Mouse (Mus musculus) midbrain, embryonic 14.5 days (tissue): ENCODE results near the gene Tnfaip2. TPM values are rescaled to one million over a fixed set of nuclear protein-coding genes. Genes with fewer than 3 reads are reported as not detected.
A peak's percentile ranks its signal among the peaks of the same experiment; 100 is the strongest.

Experiments used
- ATAC-seq: fragments of 200-750 bp; cut with Nextera tagmentation; 2 replicates; pipeline ENCODE4 v1.8.0; 2017; ENCODE audit warnings: moderate number of reproducible peaks, moderate library complexity; ENCODE audit not compliant: low FRiP score, low TSS enrichment
- DNase-seq: peaks from one replicate; pipeline ENCODE4 v3.0.0-alpha.2; 2015
- H3K27ac ChIP-seq: fragments of 300-500 bp; sonication (generic); replicated peaks from 2 replicates; pipeline ENCODE4 v1.5.1; 2014; ENCODE audit warnings: mild to moderate bottlenecking, low read depth, low read length, moderate library complexity
- H3K27me3 ChIP-seq: fragments of 300-500 bp; sonication (generic); 2 replicates; pipeline ENCODE4 v1.6.1; 2014; ENCODE audit warnings: low read length, control low read depth, mixed read lengths; ENCODE audit not compliant: control insufficient read depth, insufficient read depth
- H3K36me3 ChIP-seq: fragments of 300-500 bp; sonication (generic); 2 replicates; pipeline ENCODE4 v1.6.1; 2014; ENCODE audit warnings: low read length, control low read depth; ENCODE audit not compliant: control insufficient read depth, insufficient read depth
- H3K4me1 ChIP-seq: fragments of 300-500 bp; sonication (generic); 2 replicates; pipeline ENCODE4 v1.6.1; 2014; ENCODE audit warnings: mild to moderate bottlenecking, antibody characterized with exemption, low read length, control low read depth; ENCODE audit not compliant: control insufficient read depth, insufficient read depth
- H3K4me2 ChIP-seq: fragments of 300-500 bp; sonication (generic); 2 replicates; pipeline ENCODE4 v1.6.1; 2014; ENCODE audit warnings: mild to moderate bottlenecking, low read length, moderate library complexity
- H3K4me3 ChIP-seq: fragments of 300-500 bp; sonication (generic); replicated peaks from 2 replicates; pipeline ENCODE4 v1.5.1; 2014; ENCODE audit warnings: low read depth, low read length
- H3K9ac ChIP-seq: fragments of 300-500 bp; sonication (generic); replicated peaks from 2 replicates; pipeline ENCODE4 v1.6.1; 2014; ENCODE audit warnings: mild to moderate bottlenecking, low read length, moderate library complexity
- H3K9me3 ChIP-seq: fragments of 300-500 bp; sonication (generic); 2 replicates; pipeline ENCODE4 v1.6.1; 2016; ENCODE audit warnings: low read length, control low read depth, mixed read lengths; ENCODE audit not compliant: control insufficient read depth
- WGBS: fragments of 180-500 bp; shearing (Covaris S2); extraction: QIAGEN DNeasy Blood & Tissue Kit; methylation state at CpG from one replicate; pipeline ENCODE4 v1.1.7; 2014; 5-methylcytosine and 5-hydroxymethylcytosine counted together
- polyA plus RNA-seq: library from polyadenylated mRNA; unstranded; fragments of >200 nt; fragmentation: Nextera tagmentation; extraction: Ambion mirVana; gene quantifications from 2 replicates; pipeline ENCODE4 v1.2.1, GENCODE M21; 2014

Tnfaip2 gene
- polyA plus RNA-seq, 1 experiment from 2014 or later: 0.82 TPM

- Histone ChIP-seq H3K9ac (no peak overlapping the region), H3K4me1 (peaks cover 8% of the 10 kb centered on the region; the same call in 1 of the 2 replicates), H3K27me3 (peaks cover 47% of the 10 kb centered on the region), H3K9me3 (no peaks in the 10 kb centered on the region), H3K4me3 (no peak overlapping the region), H3K36me3 (no peaks in the 10 kb centered on the region), H3K27ac (no peak overlapping the region), H3K4me2 (no peak overlapping the region)
- no peak for DNase-seq
- no peak for ATAC-seq
- WGBS: 95% methylated on average over 9 of the region's 9 CpGs
Measured at GRCm38 (mm10) chr12:111440701-111441373, 1.4 kb upstream of the Tnfaip2 start.

DNA sequence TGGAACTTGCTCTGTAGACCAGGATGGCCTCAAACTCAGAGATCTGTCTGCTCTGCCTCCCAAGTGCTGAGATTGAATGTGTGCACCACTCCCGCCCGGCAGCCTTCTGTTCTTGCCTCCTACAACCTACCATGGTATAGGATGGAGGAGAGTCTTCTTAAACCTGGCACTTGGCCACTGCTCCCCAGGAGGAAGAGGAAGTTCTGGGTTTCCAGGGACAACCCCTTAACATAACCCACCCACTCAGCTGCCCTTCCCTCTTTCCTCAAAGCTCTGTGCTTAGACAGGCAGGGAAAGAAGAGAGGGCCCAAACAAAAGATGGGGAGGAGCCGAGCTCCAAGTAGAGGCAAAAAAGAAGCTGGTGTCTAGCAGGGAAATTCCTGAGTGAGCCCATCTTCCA, 746 bp upstream of the Tnfaip2 start:
- no peaks in the 10 kb centered on the region for H3K36me3 ChIP-seq
- 54% methylated on average over 3 of the region's 3 CpGs for WGBS
- H3K4me1 ChIP-seq: peaks cover 8% of the 10 kb centered on the region; the same call in 1 of the 2 replicates
- no peak overlapping the region for H3K27ac ChIP-seq
- H3K27me3 ChIP-seq: peaks cover 54% of the 10 kb centered on the region
- no peak overlapping the region for H3K4me3 ChIP-seq
- H3K4me2 ChIP-seq: no peak overlapping the region
- DNase-seq (no peak), ATAC-seq (no peak)
- H3K9me3 ChIP-seq: no peaks in the 10 kb centered on the region
- no peak overlapping the region for H3K9ac ChIP-seq

- ATAC-seq (no peak), DNase-seq (no peak)
- Histone ChIP-seq H3K27ac (no peak overlapping the region), H3K27me3 (peaks cover 71% of the 10 kb centered on the region), H3K4me1 (peaks cover 8% of the 10 kb centered on the region; the same call in 1 of the 2 replicates), H3K9me3 (no peaks in the 10 kb centered on the region), H3K36me3 (no peaks in the 10 kb centered on the region), H3K4me3 (peak overlapping the region; percentile 29), H3K9ac (no peak overlapping the region), H3K4me2 (peak overlapping the region; percentile 66)
- 11% methylated on average over 15 of the region's 15 CpGs for WGBS
Measured at GRCm38 (mm10) chr12:111443011-111443870, 972 bp downstream of the Tnfaip2 start.

DNA sequence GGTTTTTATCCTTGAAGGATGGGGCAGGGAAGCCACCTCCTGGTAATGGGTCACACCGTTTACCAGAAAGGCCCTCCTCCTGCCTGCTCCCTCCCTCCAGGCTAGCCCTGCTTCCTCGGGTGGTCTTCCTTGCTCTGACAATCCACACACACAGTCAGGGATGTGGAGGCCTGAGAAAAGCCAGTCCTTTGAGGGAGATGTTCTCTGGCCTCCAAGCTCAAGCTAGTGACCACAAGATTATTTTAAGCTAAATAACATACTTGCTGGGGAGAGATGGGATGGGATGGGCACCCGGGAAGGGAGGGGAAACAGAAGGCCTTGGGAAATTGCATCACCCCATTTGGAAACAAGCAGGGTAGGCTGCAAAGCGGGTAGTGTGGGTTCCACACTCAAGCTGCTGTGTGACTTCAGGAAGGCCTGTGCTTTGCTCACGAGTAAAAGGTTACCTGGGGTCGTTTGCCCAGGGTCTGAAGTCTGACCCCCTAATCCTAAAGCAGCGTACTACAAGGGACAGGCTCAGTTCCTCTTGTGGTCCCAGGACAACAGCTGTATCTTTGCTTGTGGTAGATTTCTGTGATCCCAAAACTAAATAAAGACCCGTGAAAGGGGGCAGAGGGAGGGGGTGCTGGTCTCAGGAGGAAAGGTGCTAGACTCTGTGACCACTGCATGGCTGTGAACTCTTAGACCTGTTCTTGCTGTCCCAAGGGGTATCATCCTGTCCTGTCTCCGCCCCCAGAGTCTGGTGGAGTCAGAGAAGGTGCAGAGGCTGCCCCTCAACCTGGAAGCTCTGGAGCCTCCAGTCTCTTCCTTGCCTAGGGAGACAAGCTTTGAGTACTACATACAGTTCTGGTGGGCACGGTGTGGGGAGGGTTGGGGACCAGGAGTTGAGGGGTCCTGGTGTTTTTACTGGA, 1.9 kb downstream of the Tnfaip2 start:
- Histone ChIP-seq H3K4me1 (peaks cover 8% of the 10 kb centered on the region; the same call in 1 of the 2 replicates), H3K27me3 (peaks cover 80% of the 10 kb centered on the region), H3K27ac (no peak overlapping the region), H3K9me3 (no peaks in the 10 kb centered on the region), H3K4me3 (no peak overlapping the region), H3K36me3 (no peaks in the 10 kb centered on the region), H3K9ac (no peak overlapping the region), H3K4me2 (no peak overlapping the region)
- no peak for DNase-seq
- no peak for ATAC-seq
- WGBS: 27% methylated on average over 10 of the region's 10 CpGs

GRCm38 (mm10) chr12:111445161-111445889, 3.1 kb downstream of the Tnfaip2 start:
- Histone ChIP-seq H3K27ac (no peak overlapping the region), H3K27me3 (peaks cover 91% of the 10 kb centered on the region), H3K4me1 (peaks cover 8% of the 10 kb centered on the region; the same call in 1 of the 2 replicates), H3K9ac (no peak overlapping the region), H3K4me3 (peak overlapping the region; percentile 22), H3K4me2 (peak overlapping the region; percentile 42), H3K9me3 (no peaks in the 10 kb centered on the region), H3K36me3 (no peaks in the 10 kb centered on the region)
- DNase-seq (no peak), ATAC-seq (no peak)
- WGBS: 2% methylated on average over 52 of the region's 52 CpGs

GRCm38 (mm10) chr12:111445890-111446613, 3.8 kb downstream of the Tnfaip2 start:
- Histone ChIP-seq H3K27ac (no peak overlapping the region), H3K4me2 (peak overlapping the region; percentile 42), H3K36me3 (no peaks in the 10 kb centered on the region), H3K4me1 (peaks cover 8% of the 10 kb centered on the region; the same call in 1 of the 2 replicates), H3K4me3 (peak overlapping the region; percentile 22), H3K9ac (no peak overlapping the region), H3K27me3 (peaks cover 92% of the 10 kb centered on the region), H3K9me3 (no peaks in the 10 kb centered on the region)
- DNase-seq (no peak), ATAC-seq (no peak)
- WGBS: 6% methylated on average over 27 of the region's 27 CpGs

DNA sequence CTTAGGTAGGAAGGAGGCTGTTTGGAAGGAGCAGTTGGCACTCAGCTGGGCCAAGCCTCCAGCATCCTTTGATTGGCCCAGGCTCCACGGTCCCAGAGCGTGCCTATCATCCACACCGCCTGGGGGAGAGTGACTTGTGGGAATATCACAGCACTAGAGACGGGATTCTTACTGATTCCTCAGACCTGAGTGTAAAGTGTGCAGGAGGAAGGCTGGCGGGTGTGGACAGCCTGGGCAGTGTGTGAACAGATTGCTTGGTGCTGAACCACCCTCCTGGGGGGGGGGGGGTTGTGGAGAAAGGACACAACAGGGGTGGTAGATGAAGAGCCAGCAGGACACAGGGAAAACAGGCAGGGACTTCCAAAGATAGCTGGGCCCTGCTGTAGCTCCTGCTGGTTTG, 4.5 kb downstream of the Tnfaip2 start:
- Histone ChIP-seq H3K4me2 (no peak overlapping the region), H3K27ac (no peak overlapping the region), H3K9ac (no peak overlapping the region), H3K36me3 (no peaks in the 10 kb centered on the region), H3K9me3 (no peaks in the 10 kb centered on the region), H3K4me3 (no peak overlapping the region), H3K4me1 (peaks cover 8% of the 10 kb centered on the region; the same call in 1 of the 2 replicates), H3K27me3 (peaks cover 86% of the 10 kb centered on the region)
- ATAC-seq: no peak
- 22% methylated on average over 5 of the region's 5 CpGs for WGBS
- DNase-seq: no peak
